9 mouse cellular contexts compared by ENCODE assay signal in genomic region chr3:101078344-101078743, GRCm38 (mm10). TPM values are rescaled to one million over a fixed set of nuclear protein-coding genes. Genes with fewer than 3 reads are reported as not detected.
DNase-seq lines count a peak whose midpoint lies in the region; ATAC-seq and TF ChIP-seq lines count a peak whose summit lies in the region.
"Had no signal": no experiment of that assay in that cellular context is flagged by ENCODE, and none has a peak within 500 bp of the region (broad histone marks: within the 10 kb centered on the region; RNA-seq: fewer than 3 reads in every experiment).

No protein-coding gene starts in this region.

- no peak for TF ChIP-seq POLR2A in limb, embryonic 14.5 days (IDR thresholded peaks at IDR 0.05; ENCODE audit: borderline replicate concordance, extremely low read depth, insufficient read depth, insufficient read length)

- 44% methylated on average over 1 of the region's 1 CpGs for WGBS in lung, embryonic 14.5 days
- 81% methylated on average over 1 of the region's 1 CpGs for WGBS in limb, embryonic 14.5 days

- no peak overlapping the region for H3K4me2 ChIP-seq in lung, embryonic 14.5 days
- no peak overlapping the region for H3K4me2 ChIP-seq in limb, embryonic 14.5 days (replicated peaks; ENCODE audit: low read depth, low read length, severe bottlenecking)
- H3K4me2 ChIP-seq: embryonic facial prominence, embryonic 12.5 days; hindbrain, embryonic 14.5 days had no signal

- H3K9me3 ChIP-seq in lung, embryonic 14.5 days (ENCODE audit: low read depth, low read length): no peaks in the 10 kb centered on the region
- H3K9me3 ChIP-seq in limb, embryonic 14.5 days (ENCODE audit: control insufficient read depth, low read length): no peaks in the 10 kb centered on the region
- H3K9me3 ChIP-seq: embryonic facial prominence, embryonic 12.5 days had no signal

- no peak for TF ChIP-seq CTCF in lung, embryonic 14.5 days (IDR thresholded peaks at IDR 0.05; ENCODE audit: low read depth)

- H3K27me3 ChIP-seq in lung, embryonic 14.5 days (ENCODE audit: insufficient read depth, low read length): no peaks in the 10 kb centered on the region
- H3K27me3 ChIP-seq in limb, embryonic 14.5 days (ENCODE audit: control insufficient read depth, insufficient read depth, low read length): no peaks in the 10 kb centered on the region
- H3K27me3 ChIP-seq: embryonic facial prominence, embryonic 12.5 days had no signal

- H3K9ac ChIP-seq in lung, embryonic 14.5 days: no peak overlapping the region
- no peak overlapping the region for H3K9ac ChIP-seq in limb, embryonic 14.5 days (ENCODE audit: low read depth, low read length, severe bottlenecking)
- H3K9ac ChIP-seq: embryonic facial prominence, embryonic 12.5 days; hindbrain, embryonic 14.5 days had no signal

- intact Hi-C loops in left cerebral cortex, postnatal 25 days (cut with DNase I): no loop called here

- DNase-seq in lung, embryonic 14.5 days: peak; percentile 63
- DNase-seq in lung, postnatal 25 days (ENCODE audit: low spot score): no peak
- DNase-seq in cerebellum, adult 9-10 months: peak; percentile 8
- DNase-seq in gastrocnemius, postnatal 4 days (ENCODE audit: low spot score in 2 of 2): peak; percentile 38 to 67
- peak; percentile 59 for DNase-seq in limb, embryonic 14.5 days (ENCODE audit: low spot score)
- no peak for DNase-seq in layer of hippocampus, postnatal 36 days
- DNase-seq in left cerebral cortex, postnatal 25 days (ENCODE audit: low spot score in 2 of 2): no peak

- H3K4me1 ChIP-seq in lung, embryonic 14.5 days (ENCODE audit: insufficient read depth): peaks cover 5% of the 10 kb centered on the region; the same call in 1 of the 2 replicates
- H3K4me1 ChIP-seq in limb, embryonic 14.5 days (ENCODE audit: control insufficient read depth, insufficient read depth, low read length): peaks cover 14% of the 10 kb centered on the region; the same call in 1 of the 2 replicates
- H3K4me1 ChIP-seq: embryonic facial prominence, embryonic 12.5 days had no signal

- H3K27ac ChIP-seq in lung, embryonic 14.5 days (ENCODE audit: low read depth): no peak overlapping the region
- no peak overlapping the region for H3K27ac ChIP-seq in limb, embryonic 14.5 days (replicated peaks; ENCODE audit: low read depth, low read length)
- H3K27ac ChIP-seq: embryonic facial prominence, embryonic 12.5 days; hindbrain, embryonic 14.5 days had no signal

- H3K36me3 ChIP-seq in lung, embryonic 14.5 days (ENCODE audit: insufficient read depth): peaks cover 18% of the 10 kb centered on the region
- peaks cover 30% of the 10 kb centered on the region for H3K36me3 ChIP-seq in limb, embryonic 14.5 days (ENCODE audit: control insufficient read depth, insufficient read depth, low read length)

- peak; percentile 53; the same call in 1 of the 2 replicates for ATAC-seq in lung, embryonic 14.5 days (ENCODE audit: insufficient read depth)
- no peak for ATAC-seq in limb, embryonic 14.5 days (ENCODE audit: low FRiP score, low read depth)

- no peak overlapping the region for H3K4me3 ChIP-seq in lung, embryonic 14.5 days (ENCODE audit: low read depth, low read length)
- H3K4me3 ChIP-seq in limb, embryonic 14.5 days (replicated peaks; ENCODE audit: low read length): no peak overlapping the region
- H3K4me3 ChIP-seq: embryonic facial prominence, embryonic 12.5 days had no signal

RNA-seq across cellular contexts. Expression of gene Ptgfrn, which starts 31.7 kb away (rescaled TPM):
- polyA plus RNA-seq in lung, embryonic 14.5 days (2014; fragmentation: Nextera tagmentation; extraction: Ambion mirVana): 7.5 and 7.9 TPM in 2 replicates
- total RNA-seq in gastrocnemius, postnatal 4 days (2021): 10 to 100 TPM; 87.5 to 90.5 TPM
- polyA plus RNA-seq in limb, embryonic 14.5 days (2012; rRNA removed): 44.5 and 46.1 TPM in 2 replicates
- polyA plus RNA-seq in limb, embryonic 14.5 days (2014; fragmentation: Nextera tagmentation; extraction: Ambion mirVana): 10.7 and 11.5 TPM in 2 replicates
- 10 to 100 TPM in 1 of 2 experiments, 1 to 10 TPM in 1; 9.4 to 12.1 TPM for total RNA-seq in layer of hippocampus, postnatal 36 days (2021)
- total RNA-seq in left cerebral cortex, postnatal 25 days (2021): 10 to 100 TPM; 39.0 to 42.1 TPM

RNA-seq across cellular contexts. Expression of gene Cd101, which starts 49.0 kb away (rescaled TPM):
- polyA plus RNA-seq in lung, embryonic 14.5 days (2014; fragmentation: Nextera tagmentation; extraction: Ambion mirVana): 0.07 and 0.17 TPM in 2 replicates
- under 1 TPM; 0.57 to 0.91 TPM for total RNA-seq in gastrocnemius, postnatal 4 days (2021)
- 0.10 and 0.14 TPM in 2 replicates for polyA plus RNA-seq in limb, embryonic 14.5 days (2012; rRNA removed)
- 0.19 TPM in 1 of 2 replicates, not detected in the other for polyA plus RNA-seq in limb, embryonic 14.5 days (2014; fragmentation: Nextera tagmentation; extraction: Ambion mirVana)
- total RNA-seq in layer of hippocampus, postnatal 36 days (2021): under 1 TPM; 0.25 to 0.48 TPM
- total RNA-seq in left cerebral cortex, postnatal 25 days (2021): under 1 TPM; 0.25 to 0.41 TPM

Comparison
In these comparisons a context has a peak if more than half of its experiments do, and no peak if none do; other contexts are left out.
1. DNase-seq: peak in lung, embryonic 14.5 days (single experiment), cerebellum, adult 9-10 months (single experiment), gastrocnemius, postnatal 4 days (2 of 2) and limb, embryonic 14.5 days (single experiment); none in lung, postnatal 25 days (single experiment), layer of hippocampus, postnatal 36 days (0 of 2) and left cerebral cortex, postnatal 25 days (0 of 2).